Mouse (Mus musculus): Measurements from ENCODE around the gene Lime1. TPM values are rescaled to one million over a fixed set of nuclear protein-coding genes. Genes with fewer than 3 reads are reported as not detected.

The Lime1 gene
- 343 TPM for polyA plus RNA-seq (2017; shearing (Covaris generic))

GRCm38 (mm10) chr2:181379778-181380177 is at the start of gene Lime1:
Gene Lime1 (plus strand): TSS chr2:181380078.

GRCm38 (mm10) chr2:181364860-181365596 is 14.8 kb upstream of the Lime1 start, which contains the start of the genes Zgpat and Arfrp1:
Gene Zgpat (plus strand): TSS chr2:181364928.
Gene Arfrp1 (minus strand): TSS chr2:181365404.

Other genes with a start within 250 kb of the Lime1 start
- not detected for gene Kcnq2, start 244.8 kb upstream of the Lime1 start, polyA plus RNA-seq (2017; shearing (Covaris generic))
- not detected for gene Eef1a2, start 223.1 kb upstream of the Lime1 start, polyA plus RNA-seq (2017; shearing (Covaris generic))
- gene Ppdpf, start 192.8 kb upstream of the Lime1 start, polyA plus RNA-seq (2017; shearing (Covaris generic)): 287 TPM
- not detected for gene Ptk6, start 177.3 kb upstream of the Lime1 start, polyA plus RNA-seq (2017; shearing (Covaris generic))
- 1.00 TPM for gene Srms, start 166.9 kb upstream of the Lime1 start, polyA plus RNA-seq (2017; shearing (Covaris generic))
- 0.68 TPM for gene Fndc11, start 160.1 kb upstream of the Lime1 start, polyA plus RNA-seq (2017; shearing (Covaris generic))
- 16.5 TPM for gene Helz2, start 138.1 kb upstream of the Lime1 start, polyA plus RNA-seq (2017; shearing (Covaris generic))
- gene Gmeb2, start 92.0 kb upstream of the Lime1 start, polyA plus RNA-seq (2017; shearing (Covaris generic)): 10.9 TPM
- not detected for gene Stmn3, start 65.6 kb upstream of the Lime1 start, polyA plus RNA-seq (2017; shearing (Covaris generic))
- 78.0 TPM for gene Rtel1, start 60.3 kb upstream of the Lime1 start, polyA plus RNA-seq (2017; shearing (Covaris generic))
- 114 TPM for gene Zgpat, start 15.2 kb upstream of the Lime1 start, polyA plus RNA-seq (2017; shearing (Covaris generic))
- gene Arfrp1, start 14.7 kb upstream of the Lime1 start, polyA plus RNA-seq (2017; shearing (Covaris generic)): 169 TPM
- gene Zbtb46, start 79.3 kb downstream of the Lime1 start, polyA plus RNA-seq (2017; shearing (Covaris generic)): 1.9 TPM
- gene Abhd16b, start 113.1 kb downstream of the Lime1 start, polyA plus RNA-seq (2017; shearing (Covaris generic)): not detected
- 93.7 TPM for gene Tpd52l2, start 117.1 kb downstream of the Lime1 start, polyA plus RNA-seq (2017; shearing (Covaris generic))
- 122 TPM for gene Dnajc5, start 140.4 kb downstream of the Lime1 start, polyA plus RNA-seq (2017; shearing (Covaris generic))
- 242 TPM for gene Uckl1, start 204.8 kb downstream of the Lime1 start, polyA plus RNA-seq (2017; shearing (Covaris generic))
- gene Prpf6, start 211.8 kb downstream of the Lime1 start, polyA plus RNA-seq (2017; shearing (Covaris generic)): 120 TPM
- gene Zfp512b, start 212.7 kb downstream of the Lime1 start, polyA plus RNA-seq (2017; shearing (Covaris generic)): 17.0 TPM
- gene Samd10, start 219.1 kb downstream of the Lime1 start, polyA plus RNA-seq (2017; shearing (Covaris generic)): 11.0 TPM

Data from inflammation-experienced regulatory T-cells, adult 16 weeks (primary cell).